Mouse (Mus musculus): Measurements from ENCODE around the gene Klc2. TPM values are rescaled to one million over a fixed set of nuclear protein-coding genes. Genes with fewer than 3 reads are reported as not detected.

Klc2 gene
- total and polyA plus RNA-seq, 3 experiments, result 5.9 to 12.0 (median 9.5) TPM

DNA sequence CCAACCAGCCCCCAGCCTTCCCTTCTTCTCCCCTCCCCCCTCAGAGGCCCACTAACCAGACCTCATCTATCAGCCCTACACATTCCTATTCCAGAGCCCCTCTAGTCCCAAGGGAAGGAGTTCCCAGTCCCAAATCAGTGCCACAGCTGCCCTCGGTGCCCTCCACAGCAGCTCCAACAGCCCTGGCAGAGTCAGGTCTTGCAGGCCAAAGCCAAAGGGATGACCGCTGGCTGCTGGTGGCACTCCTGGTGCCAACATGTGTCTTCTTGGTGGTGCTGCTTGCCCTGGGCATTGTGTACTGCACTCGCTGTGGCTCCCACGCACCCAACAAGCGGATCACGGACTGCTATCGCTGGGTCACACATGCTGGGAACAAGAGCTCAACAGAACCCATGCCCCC lies 48.4 kb downstream of the Klc2 start:
- Histone ChIP-seq H3K4me1 (ENCODE audit: control insufficient read depth in 1 of 2, insufficient read depth in 2 of 2) (peaks cover 8 to 23% of the 10 kb centered on the region in 2 experiments; a peak in 3 of 4 replicates), H3K4me3 (replicated peaks in 1 of 3; ENCODE audit: low read depth in 2 of 3, low read length in 2 of 3, poor library complexity in 1 of 3) (no peak overlapping the region), H3K27ac (ENCODE audit: insufficient read depth, low read depth) (no peak overlapping the region), H3K9me3 (replicated peaks; ENCODE audit: low read length) (no peaks in the 10 kb centered on the region), H3K27me3 (replicated peaks) (peaks cover 84% of the 10 kb centered on the region), H3K9ac (ENCODE audit: insufficient read depth, low read depth) (no peak overlapping the region), H3K4me2 (ENCODE audit: insufficient read depth, low read depth, poor library complexity, severe bottlenecking) (no peak overlapping the region), H3K36me3 (replicated peaks in 1 of 2; ENCODE audit: control insufficient read depth in 1 of 2, insufficient read depth in 1 of 2, low read length in 1 of 2) (no peaks in the 10 kb centered on the region), H3K79me2 (replicated peaks; ENCODE audit: control insufficient read depth, extremely low read depth, insufficient read depth, poor library complexity, severe bottlenecking) (no peaks in the 10 kb centered on the region)
- dilution Hi-C loops (cut with MboI; ENCODE audit: extremely low pct_ligation_motif_present, extremely low pct_unique_long_range_greater_than_20kb, low sequenced_read_pairs), result no loop called here
- no peak for DNase-seq (ENCODE audit: extremely low read depth)
- in situ Hi-C loops (cut with MboI; ENCODE audit: low pct_ligation_motif_present, low pct_unique_long_range_greater_than_20kb, low sequenced_read_pairs), result no loop called here
- TF ChIP-seq POLR2A (IDR thresholded peaks at IDR 0.05; ENCODE audit: low read depth, low read length) (no peak), HCFC1 (IDR thresholded peaks at IDR 0.05; ENCODE audit: low read depth, low read length) (no peak)

DNA sequence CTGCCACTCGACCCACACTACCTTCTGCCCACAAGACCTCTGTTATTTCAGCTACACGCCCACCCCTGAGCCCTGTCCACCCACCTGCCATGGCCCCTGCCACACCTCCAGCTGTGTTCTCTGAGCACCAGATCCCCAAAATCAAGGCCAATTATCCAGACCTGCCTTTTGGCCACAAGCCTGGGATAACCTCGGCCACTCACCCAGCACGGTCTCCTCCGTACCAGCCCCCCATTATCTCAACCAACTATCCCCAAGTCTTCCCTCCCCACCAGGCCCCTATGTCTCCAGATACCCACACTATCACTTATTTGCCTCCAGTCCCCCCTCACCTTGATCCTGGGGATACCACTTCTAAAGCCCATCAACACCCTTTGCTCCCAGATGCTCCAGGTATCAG lies 48.9 kb downstream of the Klc2 start:
- in situ Hi-C loops (cut with MboI; ENCODE audit: low pct_ligation_motif_present, low pct_unique_long_range_greater_than_20kb, low sequenced_read_pairs) (no loop called here), dilution Hi-C loops (cut with MboI; ENCODE audit: extremely low pct_ligation_motif_present, extremely low pct_unique_long_range_greater_than_20kb, low sequenced_read_pairs) (no loop called here)
- no peak for TF ChIP-seq ZKSCAN1 (IDR thresholded peaks at IDR 0.05; ENCODE audit: borderline replicate concordance, low read depth, low read length)
- TF ChIP-seq TBP (conservative IDR thresholded peaks at IDR 0.05; ENCODE audit: low read depth, low read length), result no peak
- TF ChIP-seq E2F4 (IDR thresholded peaks at IDR 0.05; ENCODE audit: insufficient replicate concordance, low read depth, low read length), result no peak
- no peak for TF ChIP-seq MYC (IDR thresholded peaks at IDR 0.05; ENCODE audit: low read depth, low read length)
- TF ChIP-seq USF1 (IDR thresholded peaks at IDR 0.05; ENCODE audit: low read depth, low read length), result no peak
- TF ChIP-seq JUND (conservative IDR thresholded peaks at IDR 0.05; ENCODE audit: low read depth, low read length), result no peak
- no peak overlapping the region for H3K9ac ChIP-seq (ENCODE audit: insufficient read depth, low read depth)
- H3K27ac ChIP-seq (ENCODE audit: insufficient read depth, low read depth), result no peak overlapping the region
- H3K4me1 ChIP-seq (ENCODE audit: control insufficient read depth in 1 of 2, insufficient read depth in 2 of 2), result peaks cover 6 to 23% of the 10 kb centered on the region in 2 experiments; a peak in 3 of 4 replicates
- H3K27me3 ChIP-seq (replicated peaks), result peaks cover 85% of the 10 kb centered on the region
- H3K9me3 ChIP-seq (replicated peaks; ENCODE audit: low read length), result no peaks in the 10 kb centered on the region
- H3K4me2 ChIP-seq (ENCODE audit: insufficient read depth, low read depth, poor library complexity, severe bottlenecking), result no peak overlapping the region
- no peak overlapping the region for H3K4me3 ChIP-seq (replicated peaks in 1 of 3; ENCODE audit: low read depth in 2 of 3, low read length in 2 of 3, poor library complexity in 1 of 3)
- H3K36me3 ChIP-seq (replicated peaks in 1 of 2; ENCODE audit: control insufficient read depth in 1 of 2, insufficient read depth in 1 of 2, low read length in 1 of 2), result no peaks in the 10 kb centered on the region
- H3K79me2 ChIP-seq (replicated peaks; ENCODE audit: control insufficient read depth, extremely low read depth, insufficient read depth, poor library complexity, severe bottlenecking), result no peaks in the 10 kb centered on the region
- DNase-seq (ENCODE audit: extremely low read depth), result no peak

DNA sequence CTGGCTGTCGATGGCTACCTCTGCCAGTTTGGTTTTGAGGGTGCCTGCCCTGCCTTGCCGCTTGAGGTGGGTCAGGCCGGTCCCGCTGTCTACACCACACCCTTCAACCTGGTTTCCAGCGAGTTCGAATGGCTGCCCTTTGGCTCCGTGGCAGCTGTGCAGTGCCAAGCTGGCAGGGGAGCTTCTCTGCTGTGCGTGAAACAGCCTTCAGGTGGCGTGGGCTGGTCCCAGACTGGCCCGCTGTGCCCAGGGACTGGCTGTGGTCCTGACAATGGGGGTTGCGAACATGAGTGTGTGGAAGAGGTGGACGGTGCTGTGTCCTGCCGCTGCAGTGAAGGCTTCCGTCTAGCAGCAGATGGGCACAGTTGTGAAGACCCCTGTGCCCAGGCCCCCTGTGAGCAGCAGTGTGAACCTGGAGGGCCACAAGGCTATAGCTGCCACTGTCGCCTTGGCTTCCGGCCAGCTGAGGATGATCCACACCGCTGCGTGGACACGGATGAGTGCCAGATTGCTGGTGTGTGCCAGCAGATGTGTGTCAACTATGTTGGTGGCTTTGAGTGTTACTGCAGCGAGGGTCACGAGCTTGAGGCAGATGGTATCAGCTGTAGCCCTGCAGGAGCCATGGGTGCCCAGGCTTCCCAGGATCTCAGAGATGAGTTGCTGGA lies 49.7 kb downstream of the Klc2 start:
- no peaks in the 10 kb centered on the region for H3K36me3 ChIP-seq (replicated peaks in 1 of 2; ENCODE audit: control insufficient read depth in 1 of 2, insufficient read depth in 1 of 2, low read length in 1 of 2)
- H3K4me3 ChIP-seq (replicated peaks in 1 of 3; ENCODE audit: low read depth in 2 of 3, low read length in 2 of 3, poor library complexity in 1 of 3), result no peak overlapping the region
- TF ChIP-seq MYC (IDR thresholded peaks at IDR 0.05; ENCODE audit: low read depth, low read length), result no peak
- TF ChIP-seq POLR2A (IDR thresholded peaks at IDR 0.05; ENCODE audit: low read depth, low read length), result no peak
- no peak for TF ChIP-seq RCOR1 (conservative IDR thresholded peaks at IDR 0.05; ENCODE audit: low read depth, low read length)
- no peak for TF ChIP-seq CHD2 (IDR thresholded peaks at IDR 0.05; ENCODE audit: low read length)
- TF ChIP-seq ZNF384 (IDR thresholded peaks at IDR 0.05; ENCODE audit: low read depth, low read length), result no peak
- TF ChIP-seq ZKSCAN1 (IDR thresholded peaks at IDR 0.05; ENCODE audit: borderline replicate concordance, low read depth, low read length), result no peak
- no peak for TF ChIP-seq TCF12 (IDR thresholded peaks at IDR 0.05; ENCODE audit: low read depth, low read length)
- no peak for TF ChIP-seq TBP (conservative IDR thresholded peaks at IDR 0.05; ENCODE audit: low read depth, low read length)
- TF ChIP-seq SIN3A (IDR thresholded peaks at IDR 0.05; ENCODE audit: low read length), result no peak
- TF ChIP-seq ZMIZ1 (IDR thresholded peaks at IDR 0.05; ENCODE audit: low read depth, low read length), result no peak
- TF ChIP-seq JUND (conservative IDR thresholded peaks at IDR 0.05; ENCODE audit: low read depth, low read length), result no peak
- no peak for TF ChIP-seq POLR2AphosphoS2 (IDR thresholded peaks at IDR 0.05; ENCODE audit: low read depth, low read length)
- no peak overlapping the region for H3K27ac ChIP-seq (ENCODE audit: insufficient read depth, low read depth)
- H3K9ac ChIP-seq (ENCODE audit: insufficient read depth, low read depth), result no peak overlapping the region
- no peaks in the 10 kb centered on the region for H3K9me3 ChIP-seq (replicated peaks; ENCODE audit: low read length)
- in situ Hi-C loops (cut with MboI; ENCODE audit: low pct_ligation_motif_present, low pct_unique_long_range_greater_than_20kb, low sequenced_read_pairs), result no loop called here
- dilution Hi-C loops (cut with MboI; ENCODE audit: extremely low pct_ligation_motif_present, extremely low pct_unique_long_range_greater_than_20kb, low sequenced_read_pairs), result no loop called here
- DNase-seq (ENCODE audit: extremely low read depth), result no peak
- no peaks in the 10 kb centered on the region for H3K79me2 ChIP-seq (replicated peaks; ENCODE audit: control insufficient read depth, extremely low read depth, insufficient read depth, poor library complexity, severe bottlenecking)
- peaks cover 3 to 20% of the 10 kb centered on the region in 2 experiments; a peak in 3 of 4 replicates for H3K4me1 ChIP-seq (ENCODE audit: control insufficient read depth in 1 of 2, insufficient read depth in 2 of 2)
- no peak overlapping the region for H3K4me2 ChIP-seq (ENCODE audit: insufficient read depth, low read depth, poor library complexity, severe bottlenecking)
- H3K27me3 ChIP-seq (replicated peaks), result peaks cover 82% of the 10 kb centered on the region
